Mouse (Mus musculus) cerebellum, adult 9-10 months (tissue): ENCODE data around the gene Filip1.

Source experiments
- DNase-seq: peaks from one replicate; pipeline ENCODE4 v3.0.0; 2022

Gene Filip1

GRCm38 (mm10) chr9:79816464-79816863 is 196.2 kb downstream of the Filip1 start:
- no peak for DNase-seq

DNA sequence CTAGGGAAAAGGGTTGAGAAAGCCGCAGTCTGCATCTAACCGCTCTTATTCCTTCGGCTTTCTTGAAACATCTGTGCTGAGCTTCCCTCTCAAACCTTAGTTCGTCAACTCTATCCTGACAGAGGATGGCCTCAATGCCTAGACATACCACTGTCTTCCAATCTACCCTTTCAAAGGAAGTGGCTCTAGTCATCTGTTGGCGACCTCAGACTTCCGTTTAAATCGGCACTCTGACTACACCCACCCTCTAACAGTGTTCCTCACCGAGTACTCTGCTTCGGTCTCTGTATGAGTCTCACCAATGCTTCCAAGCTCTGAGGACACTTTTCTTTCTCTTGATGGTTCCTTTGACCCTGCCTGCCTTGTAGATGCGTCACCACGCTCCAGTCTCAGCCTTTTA is 196.6 kb downstream of the Filip1 start:
- DNase-seq, result no peak

DNA sequence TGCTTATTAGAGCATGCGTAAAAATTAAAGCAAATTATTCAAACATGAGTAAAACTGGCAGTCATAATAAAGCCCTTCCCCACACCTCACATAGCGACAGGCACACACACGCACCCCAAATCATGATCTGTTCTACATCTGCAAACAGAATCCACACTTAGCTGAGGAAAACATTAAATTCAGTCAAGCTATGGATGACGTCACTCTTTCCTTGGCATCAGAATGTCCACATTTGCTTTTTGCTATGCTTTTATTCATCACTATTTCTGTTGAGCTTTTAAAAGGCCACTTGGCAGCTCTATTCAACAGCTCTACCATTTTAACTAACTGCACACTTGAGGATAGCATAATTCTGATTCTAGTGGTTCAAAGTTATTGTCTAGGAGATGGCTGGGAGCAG is 198.1 kb downstream of the Filip1 start:
- no peak for DNase-seq

DNA sequence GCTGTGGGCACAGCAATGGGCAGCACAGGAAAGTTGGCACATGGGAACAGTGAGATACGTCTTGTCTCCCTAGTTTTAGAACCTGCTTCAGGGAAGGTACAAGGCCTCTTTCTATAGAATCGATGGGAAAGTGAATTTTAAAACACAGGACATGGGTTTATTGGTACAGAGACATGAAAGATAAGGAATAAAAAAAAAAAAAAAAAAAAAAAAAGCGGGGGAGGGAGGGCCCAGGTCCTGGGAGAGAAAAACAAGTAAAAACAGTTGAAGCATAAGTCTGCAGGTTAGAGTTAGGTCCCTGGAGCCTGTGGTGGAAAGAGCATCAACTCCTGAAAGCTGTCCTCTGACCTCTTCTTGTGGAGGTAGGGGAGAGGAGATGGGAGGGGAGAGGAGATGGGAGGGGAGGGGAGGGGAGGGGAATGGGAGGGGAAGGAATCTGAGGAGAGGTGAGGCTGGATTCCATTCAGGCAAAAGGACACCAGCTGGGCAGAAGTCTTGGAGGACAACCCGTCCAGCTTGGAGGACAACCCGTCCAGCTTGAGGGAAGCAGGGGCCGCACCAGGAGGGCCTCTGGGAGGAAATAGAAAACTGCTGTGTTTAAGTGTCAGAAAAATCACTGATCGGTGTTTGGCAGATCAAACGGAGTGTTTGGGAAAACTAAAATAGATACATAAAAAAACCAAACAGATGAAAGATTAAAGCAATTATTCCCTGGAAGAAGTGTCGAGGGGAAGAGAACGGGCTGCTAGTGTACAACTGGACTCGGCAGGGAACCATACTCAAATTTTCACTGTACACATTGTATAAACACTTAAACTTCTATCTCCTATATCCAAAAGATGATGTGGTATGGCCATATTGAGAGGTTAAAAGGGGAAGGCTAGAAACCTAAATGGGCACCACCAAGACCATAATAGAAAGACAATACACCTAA is 201.4 kb downstream of the Filip1 start:
- DNase-seq, result no peak

DNA sequence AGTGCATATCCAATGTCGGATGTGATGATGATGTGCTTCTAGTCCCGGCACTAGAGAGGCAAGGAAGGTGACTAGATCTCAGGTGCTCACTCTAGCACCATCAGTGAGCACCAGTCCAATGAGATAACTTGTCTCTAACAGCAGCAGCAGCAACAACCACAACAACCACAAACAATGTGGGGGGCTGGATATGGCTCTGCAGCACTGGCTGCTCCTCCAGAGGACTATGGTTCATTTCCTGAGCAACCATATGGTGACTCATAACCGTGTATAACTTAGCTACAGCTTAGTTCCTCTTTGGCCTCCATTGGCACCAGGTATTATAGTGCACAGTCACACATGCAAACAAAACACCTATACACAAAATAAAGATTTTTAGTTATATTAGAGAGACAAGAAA is 202.1 kb downstream of the Filip1 start:
- no peak for DNase-seq

DNA sequence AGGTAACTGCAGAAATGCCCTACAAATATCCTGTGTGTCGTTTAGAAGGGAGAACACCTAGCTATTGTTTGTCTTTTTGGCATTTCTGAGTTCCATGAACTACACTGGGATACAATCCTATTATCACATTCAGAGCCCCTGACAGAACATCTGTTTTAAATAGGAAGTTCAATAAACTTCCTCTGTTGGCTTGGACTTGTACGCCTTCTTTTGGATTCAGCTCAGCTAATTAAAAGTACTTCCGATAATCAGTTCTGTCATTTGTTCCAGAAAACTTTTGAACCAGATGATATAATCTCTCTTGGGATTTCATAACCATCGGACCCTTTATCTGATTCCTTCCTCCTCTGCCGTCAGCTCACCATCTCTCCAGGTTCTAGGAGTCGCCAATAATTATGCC is 203.2 kb downstream of the Filip1 start:
- DNase-seq, result no peak

GRCm38 (mm10) chr9:79807178-79807577 is 205.5 kb downstream of the Filip1 start:
- DNase-seq, result no peak

DNA sequence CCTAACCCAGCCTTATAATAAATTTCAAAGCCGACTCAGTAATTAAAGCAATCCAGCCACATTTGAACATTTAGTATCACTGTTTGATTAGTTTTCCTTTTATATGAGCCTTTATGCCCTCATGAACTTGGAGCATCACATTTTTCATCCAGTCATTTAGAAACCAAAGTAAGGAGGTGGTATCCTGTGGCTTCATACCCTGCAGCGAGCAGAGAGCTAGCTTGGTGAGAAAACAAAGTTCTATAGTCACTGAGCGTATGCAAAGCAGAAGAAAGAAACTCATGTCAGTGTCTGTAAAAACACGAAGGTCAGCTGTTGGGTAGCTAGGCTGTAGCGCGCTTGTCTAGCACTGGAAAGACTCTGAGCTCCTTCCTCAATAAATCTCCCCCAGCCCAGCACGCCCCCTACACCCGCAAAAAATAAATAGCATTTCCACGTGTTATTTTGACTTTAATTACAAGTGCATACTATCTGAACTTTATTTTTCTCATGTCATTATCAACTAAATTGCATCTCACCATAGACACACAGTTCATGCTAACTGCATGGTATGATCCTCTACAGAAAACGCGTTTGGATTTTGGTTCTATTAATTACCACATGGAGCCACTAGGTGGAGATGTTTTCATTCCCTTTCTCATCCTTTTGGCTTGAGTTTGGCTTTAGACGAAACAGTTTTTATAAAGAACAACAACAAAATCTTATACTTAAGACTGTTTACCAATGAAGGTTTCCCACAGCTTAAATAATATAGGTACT is 206.2 kb downstream of the Filip1 start:
- DNase-seq, result peak; percentile 41

DNA sequence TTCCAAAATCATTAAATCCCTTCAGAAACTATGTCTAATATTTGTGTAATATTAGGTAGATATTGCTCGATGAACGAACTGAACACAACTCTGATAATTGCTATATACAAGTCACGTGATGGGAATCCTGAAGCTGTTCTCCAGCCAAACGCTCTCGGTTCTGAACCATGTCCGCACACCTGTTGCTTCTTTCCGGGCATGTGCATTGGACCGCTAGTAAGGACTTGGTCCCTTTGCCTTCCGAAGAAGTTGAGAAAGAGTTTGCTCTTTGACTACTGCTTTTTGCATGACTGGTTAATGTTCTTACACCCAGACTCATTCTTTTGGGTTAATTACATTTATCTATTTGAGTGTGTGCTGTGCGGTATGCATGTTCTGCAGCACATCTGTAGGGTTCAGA is 207.2 kb downstream of the Filip1 start:
- DNase-seq, result no peak

- no peak for DNase-seq
These were observed 216.1 kb downstream of the Filip1 start for GRCm38 (mm10) chr9:79796461-79797135.

DNA sequence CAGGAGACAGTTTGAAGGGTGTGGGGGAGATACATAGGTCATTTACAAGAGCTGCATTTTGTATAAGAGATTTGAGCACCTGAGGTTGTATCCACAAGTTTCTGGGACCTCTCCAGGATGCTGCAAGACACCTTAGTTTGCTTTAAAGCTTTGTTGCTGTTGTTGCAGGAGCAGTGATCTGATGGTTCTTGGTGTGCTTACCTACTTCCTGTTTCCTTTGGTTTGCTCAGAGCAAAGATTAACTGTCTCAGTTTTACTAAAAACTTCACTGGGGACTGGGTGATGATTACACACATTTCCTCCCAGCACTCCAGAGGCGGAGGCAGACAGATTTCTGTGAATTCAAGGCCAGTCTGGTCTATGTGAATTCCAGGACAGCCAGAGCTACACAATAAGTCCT is 217.6 kb downstream of the Filip1 start:
- DNase-seq, result no peak

DNA sequence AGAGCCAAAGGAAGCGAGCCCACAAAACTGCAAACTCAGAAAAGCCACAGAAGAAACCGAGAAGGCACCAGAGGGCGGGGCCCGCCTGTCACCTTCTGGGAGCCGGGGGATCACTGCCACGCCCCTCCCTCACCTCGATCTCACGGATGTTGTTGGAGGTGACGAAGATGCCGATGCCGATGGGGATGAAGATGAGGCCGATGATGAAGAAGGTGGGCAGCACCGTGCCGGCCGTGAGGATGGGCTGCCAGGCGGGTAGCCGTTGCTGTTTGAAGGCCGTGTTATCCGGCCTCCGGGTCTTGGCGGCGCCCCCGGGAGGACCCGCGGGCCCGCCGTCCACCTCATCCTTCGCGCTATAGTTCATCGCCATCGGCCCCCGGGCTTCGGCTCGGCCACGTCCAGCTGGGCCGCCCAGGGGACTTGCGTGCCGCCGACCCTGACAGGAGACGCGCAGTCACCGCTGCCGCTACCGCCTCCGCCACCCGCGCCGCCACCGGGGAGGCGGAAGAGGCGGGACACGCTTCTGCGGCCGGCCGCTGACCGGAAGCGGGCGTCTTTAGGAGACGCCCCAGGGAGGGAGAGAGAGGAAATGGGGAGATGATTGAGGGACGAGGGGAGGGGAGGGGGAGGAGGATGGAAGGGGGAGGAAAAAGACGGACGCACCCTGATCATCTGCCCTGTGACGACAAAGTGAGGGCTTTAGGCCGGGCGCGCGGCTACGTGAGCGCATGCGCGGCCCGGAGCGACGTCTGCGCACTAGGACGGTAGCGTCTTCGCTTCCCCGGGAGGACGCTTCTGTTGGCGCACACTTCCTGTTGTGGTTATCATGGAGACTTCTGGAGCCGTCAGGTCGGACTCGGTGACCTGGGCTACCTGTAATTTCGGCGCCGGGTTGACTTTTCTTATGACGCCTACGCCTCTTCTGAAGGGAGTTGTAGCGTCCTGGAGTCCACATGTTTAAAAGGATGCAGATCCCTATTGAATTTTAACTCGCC is 219.5 kb downstream of the Filip1 start, which contains the start of gene Tmem30a:
Tmem30a (minus strand) TSS at position 667 of the 995 bp plus-strand sequence.
- peak; percentile 97 for DNase-seq

- no peak for DNase-seq
These were observed 226.9 kb downstream of the Filip1 start for GRCm38 (mm10) chr9:79785794-79786085.

GRCm38 (mm10) chr9:79784934-79785793 is 227.5 kb downstream of the Filip1 start:
- DNase-seq, result no peak

- no peak for DNase-seq
These were observed 228.2 kb downstream of the Filip1 start for GRCm38 (mm10) chr9:79784439-79784838.

GRCm38 (mm10) chr9:79779354-79779753 is 233.3 kb downstream of the Filip1 start:
- DNase-seq, result no peak

- no peak for DNase-seq
These were observed 245.6 kb downstream of the Filip1 start for GRCm38 (mm10) chr9:79766991-79767545.

GRCm38 (mm10) chr9:79765329-79765728 is 247.3 kb downstream of the Filip1 start:
- no peak for DNase-seq
